Mouse (Mus musculus): ENCODE measurements around the gene Zfp830. TPM values are rescaled to one million over a fixed set of nuclear protein-coding genes. Genes with fewer than 3 reads are reported as not detected.

Gene Zfp830
- polyA plus RNA-seq (2017; shearing (Covaris generic)), result 10 to 100 TPM; 31.2 to 33.4 TPM

- peak; percentile 98 for ATAC-seq
These were observed at the start of gene Zfp830, which contains the start of gene Cct6b for GRCm38 (mm10) chr11:82763742-82764437. Gene Zfp830, plus strand, starts transcription at chr11:82764345. Gene Cct6b, minus strand, starts transcription at chr11:82764321.

- ATAC-seq, result no peak
These were observed 44.9 kb upstream of the Zfp830 start for GRCm38 (mm10) chr11:82719294-82719693.

- no peak for ATAC-seq
These were observed 37.3 kb upstream of the Zfp830 start for GRCm38 (mm10) chr11:82726862-82727261.

GRCm38 (mm10) chr11:82734227-82734626 is 29.9 kb upstream of the Zfp830 start:
- no peak for ATAC-seq

GRCm38 (mm10) chr11:82739006-82739405 is 25.1 kb upstream of the Zfp830 start:
- no peak for ATAC-seq

GRCm38 (mm10) chr11:82746138-82746537 is 18.0 kb upstream of the Zfp830 start:
- ATAC-seq, result peak; percentile 40

- ATAC-seq, result peak; percentile 84
These were observed 17.2 kb upstream of the Zfp830 start for GRCm38 (mm10) chr11:82746857-82747366.

- ATAC-seq, result no peak
These were observed 11.6 kb upstream of the Zfp830 start for GRCm38 (mm10) chr11:82752349-82753115.

- ATAC-seq, result no peak
These were observed 8.2 kb upstream of the Zfp830 start for GRCm38 (mm10) chr11:82755919-82756318.

- ATAC-seq, result no peak
These were observed 1.8 kb upstream of the Zfp830 start for GRCm38 (mm10) chr11:82762286-82762829.

- no peak for ATAC-seq
These were observed 884 bp upstream of the Zfp830 start for GRCm38 (mm10) chr11:82763261-82763660.

- ATAC-seq, result peak; percentile 25
These were observed 336 bp downstream of the Zfp830 start for GRCm38 (mm10) chr11:82764438-82764924.

- no peak for ATAC-seq
These were observed 16.0 kb downstream of the Zfp830 start for GRCm38 (mm10) chr11:82780134-82780533.

GRCm38 (mm10) chr11:82780983-82781903 is 17.1 kb downstream of the Zfp830 start, which contains the start of gene Lig3:
Gene Lig3, plus strand, starts transcription at chr11:82781108.
- peak; percentile 93 for ATAC-seq

GRCm38 (mm10) chr11:82782197-82782596 is 18.1 kb downstream of the Zfp830 start:
- ATAC-seq, result no peak

GRCm38 (mm10) chr11:82783453-82783852 is 19.3 kb downstream of the Zfp830 start:
- no peak for ATAC-seq

GRCm38 (mm10) chr11:82806656-82807055 is 42.5 kb downstream of the Zfp830 start:
- ATAC-seq, result no peak

GRCm38 (mm10) chr11:82807370-82807769 is 43.2 kb downstream of the Zfp830 start:
- no peak for ATAC-seq

GRCm38 (mm10) chr11:82808485-82808884 is 44.3 kb downstream of the Zfp830 start:
- no peak for ATAC-seq

All from activated CD4-positive, CD25-positive, alpha-beta regulatory T cell, adult 4 months (primary cell).